Mouse (Mus musculus) NIH3T3 (cell line): ENCODE results near the gene Macc1.

ENCODE experiments used
- DNase-seq: peaks from one replicate; pipeline ENCODE4 v3.0.0-alpha.2; 2012; ENCODE audit warnings: low read depth

Macc1 gene

GRCm38 (mm10) chr12:119387925-119388324, 73.9 kb downstream of the Macc1 start:
- DNase-seq, result no peak

- DNase-seq, result no peak
Observed at GRCm38 (mm10) chr12:119390192-119390684, 76.2 kb downstream of the Macc1 start.

GRCm38 (mm10) chr12:119398046-119398659, 84.1 kb downstream of the Macc1 start:
- DNase-seq, result no peak

- no peak for DNase-seq
Observed at GRCm38 (mm10) chr12:119402273-119402672, 88.2 kb downstream of the Macc1 start.

- no peak for DNase-seq
Observed at GRCm38 (mm10) chr12:119402796-119403195, 88.7 kb downstream of the Macc1 start.

GRCm38 (mm10) chr12:119404810-119405209, 90.7 kb downstream of the Macc1 start:
- DNase-seq, result no peak

- no peak for DNase-seq
Observed at GRCm38 (mm10) chr12:119410522-119410921, 96.5 kb downstream of the Macc1 start.

GRCm38 (mm10) chr12:119410956-119411355, 96.9 kb downstream of the Macc1 start:
- no peak for DNase-seq

- no peak for DNase-seq
Observed at GRCm38 (mm10) chr12:119411982-119412381, 97.9 kb downstream of the Macc1 start.

- no peak for DNase-seq
Observed at GRCm38 (mm10) chr12:119415900-119416299, 101.8 kb downstream of the Macc1 start.

GRCm38 (mm10) chr12:119425749-119426148, 111.7 kb downstream of the Macc1 start:
- DNase-seq, result no peak

- DNase-seq, result peak; percentile 7
Observed at GRCm38 (mm10) chr12:119426182-119426886, 112.3 kb downstream of the Macc1 start.

GRCm38 (mm10) chr12:119426887-119427204, 112.8 kb downstream of the Macc1 start:
- peak; percentile 68 for DNase-seq

- no peak for DNase-seq
Observed at GRCm38 (mm10) chr12:119440720-119441119, 126.7 kb downstream of the Macc1 start.

GRCm38 (mm10) chr12:119450116-119450515, 136.0 kb downstream of the Macc1 start:
- DNase-seq, result no peak

GRCm38 (mm10) chr12:119451232-119451631, 137.2 kb downstream of the Macc1 start:
- no peak for DNase-seq

- no peak for DNase-seq
Observed at GRCm38 (mm10) chr12:119454076-119454475, 140.0 kb downstream of the Macc1 start.

- no peak for DNase-seq
Observed at GRCm38 (mm10) chr12:119464040-119464939, 150.2 kb downstream of the Macc1 start.

- no peak for DNase-seq
Observed at GRCm38 (mm10) chr12:119464940-119465245, 150.8 kb downstream of the Macc1 start.

- DNase-seq, result no peak
Observed at GRCm38 (mm10) chr12:119467656-119468055, 153.6 kb downstream of the Macc1 start.

GRCm38 (mm10) chr12:119470260-119470659, 156.2 kb downstream of the Macc1 start:
- DNase-seq, result peak; percentile 32

- DNase-seq, result no peak
Observed at GRCm38 (mm10) chr12:119483296-119483695, 169.2 kb downstream of the Macc1 start.
